Mouse (Mus musculus): ENCODE results near the gene Slc6a19. TPM values are rescaled to one million over a fixed set of nuclear protein-coding genes. Genes with fewer than 3 reads are reported as not detected.
A peak's percentile ranks its signal among the peaks of the same experiment; 100 is the strongest.

Gene Slc6a19
- total RNA-seq, 2 experiments from 2014 or later: 0.09 to 0.37 TPM

DNA sequence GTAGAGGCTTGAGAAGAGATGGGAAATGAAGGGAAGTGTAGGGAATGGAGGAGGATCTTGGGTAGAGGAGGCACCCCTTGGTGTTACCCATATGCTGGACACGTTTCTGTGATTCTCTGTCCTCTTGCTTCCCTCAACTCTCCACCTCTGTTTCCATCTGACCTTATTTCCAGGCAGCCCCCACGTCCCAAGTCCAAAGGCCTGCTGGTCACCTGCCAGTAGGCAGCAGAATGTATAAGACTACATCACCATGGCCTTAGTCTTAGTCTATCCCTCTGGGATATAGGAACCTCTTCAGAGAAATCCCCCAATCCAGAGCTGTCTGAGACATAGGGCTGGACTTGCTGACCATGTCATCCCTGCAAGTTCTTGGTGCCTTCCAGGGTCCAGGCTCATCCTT lies 25.4 kb downstream of the Slc6a19 start:
- DNase-seq (ENCODE audit: extremely low spot score in 1 of 2, low spot score in 1 of 2): no peak

DNA sequence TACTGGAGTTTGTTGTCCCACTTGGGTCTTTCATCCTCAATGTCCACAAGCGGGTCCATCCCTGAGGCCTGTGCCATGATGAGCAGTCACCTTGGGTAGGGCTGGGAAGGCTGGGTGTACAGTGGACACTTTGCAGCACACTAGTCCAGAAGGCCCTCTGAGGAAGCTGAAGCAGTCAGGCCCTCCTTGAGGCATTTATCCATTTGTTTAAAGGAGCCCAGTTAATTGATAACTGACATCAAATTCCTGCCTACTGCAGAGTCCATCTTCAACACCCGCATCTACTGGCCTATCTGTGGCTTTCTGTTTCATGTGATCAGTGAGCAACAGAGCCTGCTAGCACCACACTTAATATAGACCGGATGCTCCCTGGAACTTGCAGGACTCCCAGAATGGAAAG lies 26.8 kb downstream of the Slc6a19 start, which contains the start of gene Slc6a18:
Gene Slc6a18 (minus strand): TSS at position 171 of the 400 bp plus-strand sequence.
- DNase-seq (ENCODE audit: extremely low spot score in 1 of 2, low spot score in 1 of 2): no peak

DNA sequence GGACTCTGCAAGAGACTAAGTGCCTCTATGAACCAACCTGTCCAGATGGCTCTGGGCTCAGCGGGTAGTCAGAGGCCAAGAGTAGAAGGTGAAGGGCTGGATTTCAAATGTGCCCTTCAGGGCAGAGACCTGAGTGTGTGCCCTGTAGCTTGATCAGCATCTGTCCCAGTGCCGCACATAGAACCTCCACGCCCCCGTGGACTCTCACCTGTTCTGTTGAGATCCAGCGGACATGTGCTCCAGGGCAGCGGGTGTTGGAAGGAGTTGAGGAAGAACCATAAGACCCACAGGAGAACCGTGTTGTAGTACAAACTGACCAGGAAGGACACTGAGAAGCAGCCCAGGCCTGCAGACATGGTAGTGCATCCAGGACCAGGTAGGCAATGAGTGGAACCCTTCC lies 29.5 kb downstream of the Slc6a19 start:
- DNase-seq (ENCODE audit: extremely low spot score in 1 of 2, low spot score in 1 of 2): no peak

DNA sequence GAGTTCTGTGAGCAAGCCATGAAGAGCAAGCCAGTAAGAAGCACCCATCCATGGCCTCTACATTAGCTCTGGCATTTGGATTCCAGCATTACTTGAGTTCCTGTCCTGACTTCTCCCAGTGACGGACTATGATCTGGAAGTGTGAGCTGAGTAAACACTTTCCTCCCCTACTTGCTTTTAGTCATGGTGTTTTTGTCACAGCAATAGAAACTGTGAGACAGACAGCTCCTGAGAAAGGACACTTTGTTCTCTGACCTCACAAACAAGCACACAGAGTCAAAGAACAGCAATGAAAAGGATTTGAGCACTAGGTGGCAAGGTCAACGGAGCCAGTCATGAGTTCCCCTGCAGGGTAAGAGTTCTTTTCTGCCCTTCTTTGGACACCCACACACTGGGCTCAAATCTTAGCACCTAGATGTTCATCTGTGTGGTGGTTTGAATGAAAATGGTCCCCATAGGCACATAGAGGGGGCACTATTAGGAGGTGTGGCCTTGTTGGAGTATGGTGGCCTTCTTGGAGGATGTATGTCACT lies 44.4 kb downstream of the Slc6a19 start:
- DNase-seq (ENCODE audit: extremely low spot score in 1 of 2, low spot score in 1 of 2): no peak

DNA sequence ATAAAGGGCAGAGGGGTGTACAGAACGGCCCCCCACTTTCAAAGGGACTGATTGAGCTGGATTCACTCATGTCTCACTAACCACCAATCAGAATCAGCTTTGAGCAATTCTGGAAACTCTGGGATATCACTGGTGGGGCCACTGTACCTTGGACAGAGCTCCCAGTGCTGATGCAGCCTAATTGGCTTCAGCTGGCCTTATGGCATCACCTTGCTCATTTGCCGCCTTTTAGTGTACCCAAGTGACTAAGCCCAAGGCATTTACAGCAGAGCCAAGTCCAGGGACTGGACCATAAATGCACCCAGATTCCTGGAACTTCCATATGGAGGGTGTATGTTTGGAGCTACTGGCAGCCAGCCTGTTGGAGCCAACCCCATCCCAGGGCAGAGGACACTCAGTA lies 45.7 kb downstream of the Slc6a19 start:
- no peak for DNase-seq (ENCODE audit: extremely low spot score in 1 of 2, low spot score in 1 of 2)

DNA sequence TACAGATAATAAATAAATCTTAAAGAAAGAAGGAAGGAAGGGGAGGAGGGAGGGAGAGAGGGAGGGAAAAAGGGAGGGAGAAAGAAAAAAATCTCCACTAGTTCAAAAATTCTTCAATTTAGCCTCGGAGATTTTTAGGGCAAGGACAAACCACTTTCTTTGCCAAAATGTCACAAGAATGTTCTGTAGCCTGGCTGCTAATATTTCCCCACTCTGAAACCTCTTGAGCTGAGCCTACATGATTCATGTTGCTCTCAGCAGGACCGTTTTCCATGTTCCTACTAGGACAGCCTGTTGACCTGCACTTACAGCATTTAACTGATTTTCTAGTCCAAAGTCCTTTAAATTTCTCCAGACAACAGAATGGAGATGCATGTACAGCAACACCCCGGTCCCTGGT lies 49.7 kb downstream of the Slc6a19 start:
- no peak for DNase-seq (ENCODE audit: extremely low spot score in 1 of 2, low spot score in 1 of 2)

DNA sequence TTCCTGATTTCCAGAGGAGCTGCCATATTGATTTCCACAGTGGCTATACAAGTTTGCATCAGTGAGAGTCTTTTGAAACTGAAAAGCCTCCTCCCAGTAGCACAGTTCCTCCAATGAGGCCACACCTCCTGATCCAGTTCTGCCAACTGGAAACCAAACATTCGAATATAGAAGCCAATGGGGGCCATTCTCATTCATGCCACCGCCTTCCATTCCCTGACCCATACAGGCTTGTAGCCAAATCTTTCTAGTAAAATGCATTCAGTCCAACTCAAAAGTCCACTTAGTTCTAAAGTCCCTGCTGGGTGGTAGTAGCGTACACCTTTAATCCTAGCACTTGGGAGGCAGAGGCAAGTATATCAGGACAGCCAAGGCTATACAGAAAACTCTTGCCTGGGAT lies 51.4 kb downstream of the Slc6a19 start:
- no peak for DNase-seq (ENCODE audit: extremely low spot score in 1 of 2, low spot score in 1 of 2)

DNA sequence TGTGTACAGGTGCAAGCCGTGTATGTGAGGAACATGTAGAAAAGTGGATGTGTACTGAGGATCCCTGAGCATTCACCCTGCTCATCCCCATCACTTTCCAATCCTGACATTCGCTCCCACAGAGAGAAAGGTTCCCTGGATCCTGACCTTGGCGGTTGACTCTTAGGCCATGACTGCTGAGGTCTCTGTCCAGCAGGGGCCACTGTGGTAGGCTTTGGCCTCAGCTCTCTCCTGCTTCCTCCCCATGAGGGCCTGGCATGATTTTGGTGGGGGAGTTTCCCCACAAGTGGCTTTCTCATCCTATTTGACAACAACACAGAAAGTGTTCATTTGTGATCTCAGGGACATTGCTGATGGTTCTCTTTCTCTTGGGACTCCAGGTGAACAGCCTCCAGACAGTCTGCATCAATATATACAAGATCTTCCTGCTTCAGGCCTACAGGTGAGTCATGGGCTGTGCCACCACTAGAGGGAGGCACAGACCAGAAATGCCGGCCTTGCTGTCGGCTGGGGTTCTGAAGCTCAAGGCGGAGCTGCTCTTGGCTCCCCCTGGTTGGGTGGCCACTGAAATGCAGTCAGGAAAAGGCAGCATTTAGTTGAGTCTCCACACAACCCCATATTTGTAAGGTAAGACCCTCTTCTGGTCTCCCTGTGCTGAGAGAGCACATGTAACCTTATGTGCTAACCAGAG lies 58.1 kb downstream of the Slc6a19 start:
- DNase-seq (ENCODE audit: extremely low spot score in 1 of 2, low spot score in 1 of 2): peak; percentile 30 to 58

DNA sequence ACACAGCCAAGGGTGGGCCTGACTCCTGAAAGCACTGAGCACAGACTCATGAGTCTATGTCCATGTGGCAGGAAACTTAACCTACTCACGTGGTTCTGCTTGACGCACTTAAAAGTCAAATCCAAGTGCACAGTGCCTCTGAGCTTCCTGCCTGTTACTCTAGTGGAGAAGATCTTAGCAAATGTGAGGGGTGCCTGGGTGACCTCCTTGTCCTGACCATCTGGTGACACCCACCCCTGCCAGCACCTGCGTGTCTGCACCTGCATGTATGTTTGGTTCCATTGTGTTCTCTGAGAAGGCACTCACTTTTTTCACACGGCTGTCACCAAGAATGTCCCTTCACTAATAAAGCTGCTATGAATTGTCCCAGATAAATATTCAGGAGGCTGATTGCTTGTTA lies 63.4 kb downstream of the Slc6a19 start:
- no peak for DNase-seq (ENCODE audit: extremely low spot score in 1 of 2, low spot score in 1 of 2)

DNA sequence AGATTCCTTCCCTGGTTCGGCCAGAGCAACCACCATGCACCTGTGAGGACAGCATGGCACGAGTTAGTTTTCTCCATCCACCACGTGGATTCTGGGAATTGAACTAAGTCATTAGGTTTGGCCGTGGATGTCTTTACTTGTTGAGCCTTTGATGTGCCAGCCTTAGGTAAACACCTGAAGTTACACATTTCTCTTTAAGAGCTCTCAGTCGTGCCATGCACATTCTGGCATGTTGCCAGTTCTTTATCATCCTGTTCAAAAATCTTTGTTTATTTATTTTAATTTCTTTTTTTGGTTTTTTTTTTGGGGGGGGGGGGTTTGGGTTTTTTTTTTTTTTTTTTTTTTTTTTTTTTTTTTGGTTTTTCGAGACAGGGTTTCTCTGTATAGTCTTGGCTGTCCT lies 66.8 kb downstream of the Slc6a19 start:
- no peak for DNase-seq (ENCODE audit: extremely low spot score in 1 of 2, low spot score in 1 of 2)

DNA sequence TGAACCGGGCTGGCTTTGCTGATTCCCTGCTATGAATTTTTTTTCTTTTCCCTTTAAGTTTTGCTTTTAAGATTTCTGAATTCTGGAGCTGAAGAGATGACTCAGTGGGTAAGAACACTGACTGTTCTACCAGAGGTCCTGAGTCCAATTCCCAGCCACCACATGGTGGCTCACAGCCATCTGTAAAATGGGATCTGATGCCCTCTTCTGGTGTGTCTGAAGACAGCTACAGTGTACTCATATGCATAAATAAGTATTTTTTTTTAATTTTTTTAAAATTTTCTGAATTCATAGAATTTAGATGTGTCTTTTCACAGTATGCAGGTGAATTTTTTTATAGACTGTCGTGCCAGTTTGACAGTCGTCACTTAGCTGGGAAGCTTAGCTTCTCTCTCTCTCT lies 72.8 kb downstream of the Slc6a19 start:
- DNase-seq (ENCODE audit: extremely low spot score in 1 of 2, low spot score in 1 of 2): no peak

Other genes starting within 250 kb of the Slc6a19 start
- gene Lpcat1, start 237.7 kb downstream of the Slc6a19 start, total RNA-seq (2021): 10 to 100 TPM; 37.6 to 42.4 TPM
- under 1 TPM; 0.21 to 0.30 TPM for gene Slc6a3, start 168.1 kb downstream of the Slc6a19 start, total RNA-seq (2021)
- 100 to 1,000 TPM; 130 to 140 TPM for gene Clptm1l, start 100.9 kb downstream of the Slc6a19 start, total RNA-seq (2021)
- 1 to 10 TPM; 2.6 to 2.9 TPM for gene Tert, start 78.0 kb downstream of the Slc6a19 start, total RNA-seq (2021)
- not detected for gene Slc6a18, start 26.8 kb downstream of the Slc6a19 start, total RNA-seq (2021)
- gene Slc12a7, start 28.2 kb upstream of the Slc6a19 start, total RNA-seq (2021): 1 to 10 TPM; 4.5 to 5.0 TPM
- 1 to 10 TPM; 5.1 to 8.3 TPM for gene Nkd2, start 142.8 kb upstream of the Slc6a19 start, total RNA-seq (2021)
- gene Trip13, start 232.9 kb upstream of the Slc6a19 start, total RNA-seq (2021): under 1 TPM; 0.42 to 0.49 TPM
- gene Brd9, start 232.9 kb upstream of the Slc6a19 start, total RNA-seq (2021): 100 to 1,000 TPM in 1 of 2 experiments, 10 to 100 TPM in 1; 93.1 to 126 TPM

Data from layer of hippocampus, postnatal 25 days (tissue).